Mouse (Mus musculus) forebrain, embryonic 10.5 days (tissue): Measurements from ENCODE around the gene B4galnt3. TPM values are rescaled to one million over a fixed set of nuclear protein-coding genes. Genes with fewer than 3 reads are reported as not detected.

Source experiments
- DNase-seq: peaks from one replicate; pipeline ENCODE4 v3.0.0-alpha.2; 2017; ENCODE audit warnings: low spot score; ENCODE audit errors: extremely low spot score
- H3K27ac ChIP-seq: fragments of 300-500 bp; sonication (generic); 2 replicates; pipeline ENCODE4 v1.5.1; 2016; ENCODE audit warnings: mild to moderate bottlenecking
- H3K27me3 ChIP-seq: fragments of 300-500 bp; sonication (generic); 2 replicates; pipeline ENCODE4 v1.6.1; 2016; ENCODE audit warnings: mild to moderate bottlenecking; ENCODE audit not compliant: poor library complexity, severe bottlenecking
- H3K36me3 ChIP-seq: fragments of 300-500 bp; sonication (generic); replicated peaks from 2 replicates; pipeline ENCODE4 v1.6.1; 2016; ENCODE audit warnings: mild to moderate bottlenecking, moderate library complexity
- H3K4me1 ChIP-seq: fragments of 300-500 bp; sonication (generic); 2 replicates; pipeline ENCODE4 v1.6.1; 2016
- H3K4me3 ChIP-seq: fragments of 300-500 bp; sonication (generic); 2 replicates; pipeline ENCODE4 v1.5.1; 2016; ENCODE audit warnings: mild to moderate bottlenecking, moderate library complexity
- H3K9me3 ChIP-seq: fragments of 300-500 bp; sonication (generic); 2 replicates; pipeline ENCODE4 v1.6.1; 2016; ENCODE audit warnings: mild to moderate bottlenecking, moderate library complexity
- WGBS: fragments of 180-500 bp; shearing (Covaris S2); methylation state at CpG from one replicate; pipeline ENCODE4 v1.1.7; 2016; 5-methylcytosine and 5-hydroxymethylcytosine counted together
- polyA plus RNA-seq: library from polyadenylated mRNA; unstranded; fragments of >200 nt; fragmentation: Nextera tagmentation; extraction: Ambion mirVana; gene quantifications from 2 replicates; pipeline ENCODE4 v1.2.1, GENCODE M21; 2016

Gene B4galnt3
- 0.25 and 0.36 TPM in 2 replicates for polyA plus RNA-seq

GRCm38 (mm10) chr6:120294056-120294784 is at the start of gene B4galnt3, which contains the start of gene D330020A13Rik:
B4galnt3 (minus strand) TSS chr6:120294559.
D330020A13Rik (plus strand) TSS chr6:120294364.
- peak; percentile 54 for DNase-seq
- Histone ChIP-seq H3K36me3 (no peaks in the 10 kb centered on the region), H3K27ac (peak within 1 kb of the TSS; percentile 79), H3K9me3 (no peaks in the 10 kb centered on the region), H3K27me3 (peaks cover 53% of the 10 kb centered on the region), H3K4me1 (peaks cover 14% of the 10 kb centered on the region), H3K4me3 (peak within 1 kb of the TSS; percentile 81)
- 1% methylated on average over 79 of the region's 79 CpGs for WGBS

- H3K9me3 ChIP-seq: no peaks in the 10 kb centered on the region
- no peaks in the 10 kb centered on the region for H3K27me3 ChIP-seq
- no peak overlapping the region for H3K4me3 ChIP-seq
- 68% methylated on average over 1 of the region's 1 CpGs for WGBS
- H3K27ac ChIP-seq: no peak overlapping the region
- H3K4me1 ChIP-seq: no peaks in the 10 kb centered on the region
- peaks cover 97% of the 10 kb centered on the region for H3K36me3 ChIP-seq
- no peak for DNase-seq
Observed at GRCm38 (mm10) chr6:120343992-120344391, 49.6 kb upstream of the B4galnt3 start.

GRCm38 (mm10) chr6:120332351-120332750 is 38.0 kb upstream of the B4galnt3 start:
- H3K9me3 ChIP-seq: no peaks in the 10 kb centered on the region
- no peaks in the 10 kb centered on the region for H3K4me1 ChIP-seq
- H3K27me3 ChIP-seq: no peaks in the 10 kb centered on the region
- H3K4me3 ChIP-seq: no peak overlapping the region
- DNase-seq: no peak
- H3K27ac ChIP-seq: no peak overlapping the region
- H3K36me3 ChIP-seq: peaks cover 92% of the 10 kb centered on the region
- WGBS: 83% methylated on average over 2 of the region's 2 CpGs

GRCm38 (mm10) chr6:120324295-120324927 is 30.1 kb upstream of the B4galnt3 start:
- peak; percentile 43 for DNase-seq
- H3K4me3 ChIP-seq: no peak overlapping the region
- H3K4me1 ChIP-seq: no peaks in the 10 kb centered on the region
- H3K27me3 ChIP-seq: no peaks in the 10 kb centered on the region
- no peaks in the 10 kb centered on the region for H3K9me3 ChIP-seq
- peaks cover 38% of the 10 kb centered on the region for H3K36me3 ChIP-seq
- no peak overlapping the region for H3K27ac ChIP-seq
- WGBS: 32% methylated on average over 6 of the region's 6 CpGs

- 79% methylated on average over 2 of the region's 2 CpGs for WGBS
- no peak for DNase-seq
- Histone ChIP-seq H3K36me3 (peaks cover 18% of the 10 kb centered on the region), H3K4me1 (no peaks in the 10 kb centered on the region), H3K9me3 (no peaks in the 10 kb centered on the region), H3K27ac (no peak overlapping the region), H3K27me3 (no peaks in the 10 kb centered on the region), H3K4me3 (no peak overlapping the region)
Observed at GRCm38 (mm10) chr6:120320369-120320768, 26.0 kb upstream of the B4galnt3 start.

- no peak overlapping the region for H3K27ac ChIP-seq
- DNase-seq: no peak
- H3K27me3 ChIP-seq: no peaks in the 10 kb centered on the region
- WGBS: 92% methylated on average over 9 of the region's 9 CpGs
- peaks cover 9% of the 10 kb centered on the region for H3K36me3 ChIP-seq
- no peak overlapping the region for H3K4me3 ChIP-seq
- no peaks in the 10 kb centered on the region for H3K4me1 ChIP-seq
- no peaks in the 10 kb centered on the region for H3K9me3 ChIP-seq
Observed at GRCm38 (mm10) chr6:120319129-120319528, 24.8 kb upstream of the B4galnt3 start.

GRCm38 (mm10) chr6:120318303-120318940 is 24.1 kb upstream of the B4galnt3 start:
- no peak overlapping the region for H3K4me3 ChIP-seq
- no peak for DNase-seq
- WGBS: 88% methylated on average over 11 of the region's 11 CpGs
- H3K4me1 ChIP-seq: no peaks in the 10 kb centered on the region
- H3K27ac ChIP-seq: no peak overlapping the region
- peaks cover 2% of the 10 kb centered on the region; the same call in 1 of the 2 replicates for H3K36me3 ChIP-seq
- H3K27me3 ChIP-seq: no peaks in the 10 kb centered on the region
- H3K9me3 ChIP-seq: no peaks in the 10 kb centered on the region

- H3K27ac ChIP-seq: no peak overlapping the region
- H3K4me3 ChIP-seq: no peak overlapping the region
- no peaks in the 10 kb centered on the region for H3K36me3 ChIP-seq
- no peaks in the 10 kb centered on the region for H3K27me3 ChIP-seq
- WGBS: 86% methylated on average over 5 of the region's 5 CpGs
- no peaks in the 10 kb centered on the region for H3K9me3 ChIP-seq
- DNase-seq: no peak
- H3K4me1 ChIP-seq: no peaks in the 10 kb centered on the region
Observed at GRCm38 (mm10) chr6:120312443-120312842, 18.1 kb upstream of the B4galnt3 start.

- H3K36me3 ChIP-seq: no peaks in the 10 kb centered on the region
- no peak for DNase-seq
- H3K9me3 ChIP-seq: no peaks in the 10 kb centered on the region
- H3K27me3 ChIP-seq: no peaks in the 10 kb centered on the region
- H3K4me1 ChIP-seq: no peaks in the 10 kb centered on the region
- H3K27ac ChIP-seq: no peak overlapping the region
- no peak overlapping the region for H3K4me3 ChIP-seq
- 85% methylated on average over 3 of the region's 3 CpGs for WGBS
Observed at GRCm38 (mm10) chr6:120309787-120310186, 15.4 kb upstream of the B4galnt3 start.

- no peaks in the 10 kb centered on the region for H3K4me1 ChIP-seq
- no peaks in the 10 kb centered on the region for H3K36me3 ChIP-seq
- H3K27ac ChIP-seq: no peak overlapping the region
- H3K27me3 ChIP-seq: no peaks in the 10 kb centered on the region
- WGBS: 89% methylated on average over 9 of the region's 9 CpGs
- DNase-seq: no peak
- no peak overlapping the region for H3K4me3 ChIP-seq
- no peaks in the 10 kb centered on the region for H3K9me3 ChIP-seq
Observed at GRCm38 (mm10) chr6:120309338-120309737, 15.0 kb upstream of the B4galnt3 start.

GRCm38 (mm10) chr6:120306859-120307594 is 12.7 kb upstream of the B4galnt3 start:
- no peaks in the 10 kb centered on the region for H3K9me3 ChIP-seq
- no peak for DNase-seq
- 86% methylated on average over 3 of the region's 3 CpGs for WGBS
- peaks cover 6% of the 10 kb centered on the region for H3K27me3 ChIP-seq
- no peak overlapping the region for H3K27ac ChIP-seq
- H3K36me3 ChIP-seq: no peaks in the 10 kb centered on the region
- no peak overlapping the region for H3K4me3 ChIP-seq
- 0 out of 2 replicates have a peak, but pooled peaks cover 6% of the 10 kb centered on the region for H3K4me1 ChIP-seq

GRCm38 (mm10) chr6:120302755-120303316 is 8.5 kb upstream of the B4galnt3 start:
- H3K9me3 ChIP-seq: no peaks in the 10 kb centered on the region
- 0 out of 2 replicates have a peak, but pooled peaks cover 6% of the 10 kb centered on the region for H3K4me1 ChIP-seq
- peaks cover 10% of the 10 kb centered on the region for H3K27me3 ChIP-seq
- WGBS: 26% methylated on average over 16 of the region's 16 CpGs
- H3K4me3 ChIP-seq: peak overlapping the region; percentile 29
- peak; percentile 18 for DNase-seq
- no peak overlapping the region for H3K27ac ChIP-seq
- H3K36me3 ChIP-seq: no peaks in the 10 kb centered on the region
